Mouse (Mus musculus) limb, embryonic 13.5 days (tissue): Measurements from ENCODE around the gene Gja10. TPM values are rescaled to one million over a fixed set of nuclear protein-coding genes. Genes with fewer than 3 reads are reported as not detected.

Experiments used
- ATAC-seq: fragments of 200-750 bp; cut with Nextera tagmentation; 2 replicates; pipeline ENCODE4 v1.8.0; 2017; ENCODE audit warnings: low read depth, moderate number of reproducible peaks, moderate TSS enrichment; ENCODE audit not compliant: low FRiP score
- H3K27ac ChIP-seq: fragments of 300-500 bp; sonication (generic); 2 replicates; pipeline ENCODE4 v1.5.1; 2015; ENCODE audit warnings: inconsistent platforms, mild to moderate bottlenecking, moderate library complexity
- H3K27me3 ChIP-seq: fragments of 300-500 bp; sonication (generic); 2 replicates; pipeline ENCODE4 v1.6.1; 2015; ENCODE audit warnings: mild to moderate bottlenecking, inconsistent platforms
- H3K36me3 ChIP-seq: fragments of 300-500 bp; sonication (generic); 2 replicates; pipeline ENCODE4 v1.6.1; 2015; ENCODE audit warnings: inconsistent platforms, mild to moderate bottlenecking, moderate library complexity
- H3K4me1 ChIP-seq: fragments of 300-500 bp; sonication (generic); 2 replicates; pipeline ENCODE4 v1.6.1; 2015; ENCODE audit warnings: inconsistent platforms
- H3K4me2 ChIP-seq: fragments of 300-500 bp; sonication (generic); replicated peaks from 2 replicates; pipeline ENCODE4 v1.6.1; 2015; ENCODE audit warnings: inconsistent platforms, mild to moderate bottlenecking, moderate library complexity
- H3K4me3 ChIP-seq: fragments of 300-500 bp; sonication (generic); 2 replicates; pipeline ENCODE4 v1.5.1; 2015; ENCODE audit warnings: moderate library complexity, mild to moderate bottlenecking, inconsistent platforms
- H3K9ac ChIP-seq: fragments of 300-500 bp; sonication (generic); 2 replicates; pipeline ENCODE4 v1.6.1; 2015; ENCODE audit warnings: mild to moderate bottlenecking, inconsistent platforms
- H3K9me3 ChIP-seq: fragments of 300-500 bp; sonication (generic); 2 replicates; pipeline ENCODE4 v1.6.1; 2016; ENCODE audit warnings: inconsistent platforms
- WGBS: fragments of 180-500 bp; shearing (Covaris S2); methylation state at CpG from one replicate; pipeline ENCODE4 v1.1.7; 2015; 5-methylcytosine and 5-hydroxymethylcytosine counted together
- polyA plus RNA-seq: library from polyadenylated mRNA; unstranded; fragments of >200 nt; fragmentation: Nextera tagmentation; extraction: Ambion mirVana; gene quantifications from 2 replicates; pipeline ENCODE4 v1.2.1, GENCODE M21; 2015

Gene Gja10
- polyA plus RNA-seq = not detected in 2 replicates

GRCm38 (mm10) chr4:32602660-32603059 is at the start of gene Gja10:
Gene Gja10 (minus strand): TSS chr4:32602760.
- WGBS = 62% methylated on average over 3 of the region's 3 CpGs

GRCm38 (mm10) chr4:32651669-32652068 is 49.1 kb upstream of the Gja10 start:
- H3K4me1 ChIP-seq = peaks cover 5% of the 10 kb centered on the region; the same call in 1 of the 2 replicates
- no peak overlapping the region for H3K27ac ChIP-seq
- H3K36me3 ChIP-seq = peaks cover 46% of the 10 kb centered on the region
- no peak overlapping the region for H3K9ac ChIP-seq
- H3K4me3 ChIP-seq = no peak overlapping the region
- H3K9me3 ChIP-seq = no peaks in the 10 kb centered on the region
- no peaks in the 10 kb centered on the region for H3K27me3 ChIP-seq
- no peak overlapping the region for H3K4me2 ChIP-seq
- ATAC-seq = no peak
- WGBS = 80% methylated on average over 5 of the region's 5 CpGs

More at GRCm38 (mm10) chr4:32602660-32603059, at the start of gene Gja10:
- Histone ChIP-seq H3K4me1 (no peaks in the 10 kb centered on the region), H3K4me3 (no peak within 1 kb of the TSS), H3K4me2 (no peak within 1 kb of the TSS), H3K27ac (no peak within 1 kb of the TSS), H3K9me3 (no peaks in the 10 kb centered on the region), H3K36me3 (no peaks in the 10 kb centered on the region), H3K27me3 (no peaks in the 10 kb centered on the region), H3K9ac (no peak within 1 kb of the TSS)
- no peak for ATAC-seq

GRCm38 (mm10) chr4:32621637-32622036 is 19.1 kb upstream of the Gja10 start:
- Histone ChIP-seq H3K9ac (no peak overlapping the region), H3K4me3 (no peak overlapping the region), H3K4me1 (peaks cover 9% of the 10 kb centered on the region), H3K9me3 (no peaks in the 10 kb centered on the region), H3K27ac (no peak overlapping the region), H3K36me3 (peaks cover 23% of the 10 kb centered on the region), H3K4me2 (no peak overlapping the region), H3K27me3 (no peaks in the 10 kb centered on the region)
- no peak for ATAC-seq

DNA sequence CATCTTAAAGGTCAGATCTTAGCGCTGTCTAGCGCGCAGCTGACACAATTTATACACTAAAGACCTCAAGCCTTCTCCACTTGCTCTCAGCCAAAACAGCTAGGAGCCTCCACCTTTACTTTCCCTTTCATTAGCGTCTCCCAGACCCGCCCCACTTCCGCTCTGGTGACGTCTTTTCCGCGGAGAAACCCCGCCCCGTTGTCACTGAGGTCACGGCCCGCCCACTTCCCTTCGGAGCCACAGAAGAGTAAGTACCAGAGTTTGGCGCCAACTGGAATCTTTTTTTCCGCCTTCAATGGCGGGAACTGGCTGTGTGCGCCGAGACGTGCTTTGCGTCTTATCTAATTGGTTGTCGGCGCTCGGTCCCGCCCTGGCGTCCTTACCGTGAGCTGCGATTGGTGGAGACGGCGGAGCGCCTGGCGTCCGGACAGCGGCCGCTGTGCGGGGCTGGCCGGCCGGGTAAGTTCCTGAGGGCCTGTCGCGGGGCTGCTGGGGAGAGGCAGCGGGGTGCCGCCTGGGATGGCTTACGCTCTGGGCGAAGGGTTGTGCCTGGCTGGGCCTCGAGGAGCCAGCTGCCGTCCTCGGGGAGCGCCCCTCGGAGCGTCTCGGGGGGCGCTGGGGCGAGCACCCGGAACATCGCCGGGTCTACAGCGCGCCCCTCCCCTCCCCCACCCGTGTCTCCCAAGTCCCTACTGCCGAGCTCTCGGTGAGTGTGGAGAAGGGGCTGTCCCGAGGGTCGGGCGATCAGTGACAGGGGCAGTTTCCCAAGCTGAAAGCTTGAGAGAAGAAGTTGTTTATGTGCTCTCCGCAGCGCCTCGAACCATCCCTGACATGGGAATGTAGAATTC is 12.7 kb upstream of the Gja10 start, which contains the start of gene Casp8ap2:
Gene Casp8ap2 (plus strand): TSS at position 418 of the 848 bp plus-strand sequence.
- no peaks in the 10 kb centered on the region for H3K27me3 ChIP-seq
- WGBS = under 1% methylated on average over 64 of the region's 67 CpGs
- peak; percentile 98 for ATAC-seq
- peak within 1 kb of the TSS; percentile 83 for H3K4me3 ChIP-seq
- 0 out of 2 replicates have a peak, but pooled peaks cover 3% of the 10 kb centered on the region for H3K36me3 ChIP-seq
- H3K27ac ChIP-seq = peak within 1 kb of the TSS; percentile 83; the same call in 1 of the 2 replicates
- peak within 1 kb of the TSS; percentile 86 for H3K9ac ChIP-seq
- H3K4me1 ChIP-seq = peaks cover 17% of the 10 kb centered on the region
- H3K9me3 ChIP-seq = no peaks in the 10 kb centered on the region
- peak within 1 kb of the TSS; percentile 72 for H3K4me2 ChIP-seq

DNA sequence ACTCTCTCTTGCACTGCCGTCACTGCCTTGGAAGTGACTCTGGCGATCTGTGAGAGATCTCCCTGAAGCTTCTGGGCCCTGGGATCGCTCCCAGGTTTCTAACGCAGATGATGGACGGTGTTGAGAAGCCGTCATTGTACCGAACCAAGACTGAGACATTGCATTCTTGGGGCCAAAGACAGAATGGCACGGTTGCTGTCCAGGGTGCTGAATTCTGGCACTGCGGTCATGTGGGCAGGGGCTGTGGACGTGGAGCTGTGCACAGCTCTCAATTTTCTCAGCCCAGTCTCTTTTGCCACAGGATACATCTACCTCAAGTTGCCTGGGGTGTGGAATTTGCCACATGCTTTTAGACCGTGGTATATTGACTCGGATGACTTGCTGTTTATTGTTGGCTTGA is 1.4 kb downstream of the Gja10 start:
- Histone ChIP-seq H3K4me2 (no peak overlapping the region), H3K36me3 (no peaks in the 10 kb centered on the region), H3K9ac (no peak overlapping the region), H3K27ac (no peak overlapping the region), H3K4me3 (no peak overlapping the region), H3K4me1 (no peaks in the 10 kb centered on the region), H3K9me3 (no peaks in the 10 kb centered on the region), H3K27me3 (no peaks in the 10 kb centered on the region)
- peak; percentile 64; the same call in 1 of the 2 replicates for ATAC-seq
- 27% methylated on average over 12 of the region's 12 CpGs for WGBS

- WGBS = 84% methylated on average over 6 of the region's 6 CpGs
- Histone ChIP-seq H3K4me2 (no peak overlapping the region), H3K4me1 (no peaks in the 10 kb centered on the region), H3K9me3 (no peaks in the 10 kb centered on the region), H3K9ac (no peak overlapping the region), H3K27me3 (no peaks in the 10 kb centered on the region), H3K36me3 (no peaks in the 10 kb centered on the region), H3K4me3 (no peak overlapping the region), H3K27ac (no peak overlapping the region)
- ATAC-seq = no peak
Measured at GRCm38 (mm10) chr4:32588237-32588636, 14.3 kb downstream of the Gja10 start.

DNA sequence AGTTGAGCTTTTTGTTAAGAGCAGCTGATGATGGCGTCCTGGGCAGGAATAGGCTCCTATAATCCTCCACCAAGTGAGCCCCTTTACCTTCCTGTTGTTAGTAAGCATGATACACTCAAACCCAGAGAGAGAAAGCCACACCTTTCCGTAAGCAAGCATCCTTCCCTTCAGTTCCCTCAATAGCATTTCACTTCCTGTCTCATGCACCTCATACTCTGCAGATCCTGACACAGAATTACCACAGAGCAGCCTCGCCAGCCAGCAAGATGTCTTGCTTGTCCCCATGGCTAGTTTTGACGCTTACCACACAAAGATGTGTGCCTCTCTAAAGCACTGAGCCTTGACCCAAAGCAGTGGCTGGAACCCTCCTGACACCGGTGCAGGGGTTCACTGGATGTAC is 15.0 kb downstream of the Gja10 start:
- Histone ChIP-seq H3K27ac (no peak overlapping the region), H3K9ac (no peak overlapping the region), H3K4me1 (no peaks in the 10 kb centered on the region), H3K27me3 (no peaks in the 10 kb centered on the region), H3K9me3 (no peaks in the 10 kb centered on the region), H3K4me2 (no peak overlapping the region), H3K36me3 (no peaks in the 10 kb centered on the region), H3K4me3 (no peak overlapping the region)
- 85% methylated on average over 5 of the region's 5 CpGs for WGBS
- ATAC-seq = no peak

- H3K27ac ChIP-seq = no peak overlapping the region
- H3K4me2 ChIP-seq = no peak overlapping the region
- H3K36me3 ChIP-seq = no peaks in the 10 kb centered on the region
- no peak for ATAC-seq
- H3K27me3 ChIP-seq = no peaks in the 10 kb centered on the region
- no peak overlapping the region for H3K4me3 ChIP-seq
- H3K9me3 ChIP-seq = no peaks in the 10 kb centered on the region
- 18% methylated on average over 9 of the region's 9 CpGs for WGBS
- no peak overlapping the region for H3K9ac ChIP-seq
- H3K4me1 ChIP-seq = no peaks in the 10 kb centered on the region
Measured at GRCm38 (mm10) chr4:32586596-32586995, 16.0 kb downstream of the Gja10 start.

DNA sequence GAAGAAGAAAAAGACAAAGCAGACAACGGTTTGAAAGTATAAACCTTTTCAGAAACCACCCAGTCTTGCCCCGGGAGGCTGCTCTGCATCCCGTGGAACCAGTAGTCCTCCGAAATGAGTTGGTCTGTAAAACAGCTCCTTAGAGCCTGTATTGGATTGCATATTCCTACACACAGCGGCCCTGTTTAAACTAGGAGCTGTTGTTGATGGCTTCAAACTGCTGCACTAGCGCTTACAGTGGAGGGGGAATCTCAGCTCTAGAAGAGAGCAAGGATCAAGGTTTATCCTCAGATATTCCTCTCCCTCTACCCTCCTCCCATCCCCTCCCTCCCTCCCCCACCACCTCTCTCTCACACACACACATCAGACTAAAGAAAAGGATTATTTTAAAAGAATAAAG is 18.4 kb downstream of the Gja10 start:
- WGBS = 76% methylated on average over 6 of the region's 6 CpGs
- Histone ChIP-seq H3K4me3 (no peak overlapping the region), H3K4me2 (no peak overlapping the region), H3K9me3 (no peaks in the 10 kb centered on the region), H3K9ac (no peak overlapping the region), H3K27me3 (no peaks in the 10 kb centered on the region), H3K27ac (no peak overlapping the region), H3K4me1 (no peaks in the 10 kb centered on the region), H3K36me3 (peaks cover 8% of the 10 kb centered on the region)
- ATAC-seq = no peak

DNA sequence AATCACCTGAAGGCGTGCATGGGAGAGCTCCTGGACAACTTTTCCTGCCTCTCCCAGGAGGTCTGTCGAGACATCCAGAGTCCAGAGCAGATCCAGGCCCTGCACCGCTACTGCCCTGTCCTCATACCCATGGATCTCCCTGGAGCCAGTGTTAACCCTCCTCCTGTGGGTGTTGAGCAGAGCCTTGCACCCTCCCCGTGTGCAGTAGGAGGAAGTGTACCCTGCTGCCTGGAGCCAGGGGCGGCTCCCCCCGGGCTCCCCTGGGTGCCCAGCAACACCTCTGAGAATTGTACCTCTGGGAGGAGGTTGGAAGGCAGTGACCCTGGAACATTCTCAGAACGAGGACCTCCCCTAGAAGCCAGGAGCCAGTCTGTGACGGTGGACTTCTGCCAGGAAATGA is 22.7 kb downstream of the Gja10 start:
- 81% methylated on average over 8 of the region's 8 CpGs for WGBS
- no peak overlapping the region for H3K4me2 ChIP-seq
- H3K9ac ChIP-seq = no peak overlapping the region
- no peak overlapping the region for H3K4me3 ChIP-seq
- peaks cover 16% of the 10 kb centered on the region for H3K36me3 ChIP-seq
- H3K4me1 ChIP-seq = no peaks in the 10 kb centered on the region
- no peaks in the 10 kb centered on the region for H3K27me3 ChIP-seq
- no peaks in the 10 kb centered on the region for H3K9me3 ChIP-seq
- ATAC-seq = no peak
- H3K27ac ChIP-seq = no peak overlapping the region

- no peak for ATAC-seq
- Histone ChIP-seq H3K4me1 (peaks cover 7% of the 10 kb centered on the region), H3K9ac (no peak overlapping the region), H3K9me3 (no peaks in the 10 kb centered on the region), H3K4me3 (no peak overlapping the region), H3K36me3 (peaks cover 13% of the 10 kb centered on the region), H3K4me2 (no peak overlapping the region), H3K27me3 (no peaks in the 10 kb centered on the region), H3K27ac (no peak overlapping the region)
- WGBS = 39% methylated on average over 9 of the region's 9 CpGs
Measured at GRCm38 (mm10) chr4:32575165-32575564, 27.4 kb downstream of the Gja10 start.

GRCm38 (mm10) chr4:32574604-32575003 is 28.0 kb downstream of the Gja10 start:
- H3K27me3 ChIP-seq = no peaks in the 10 kb centered on the region
- no peak overlapping the region for H3K27ac ChIP-seq
- no peak overlapping the region for H3K4me3 ChIP-seq
- no peak for ATAC-seq
- peaks cover 8% of the 10 kb centered on the region; the same call in 1 of the 2 replicates for H3K36me3 ChIP-seq
- H3K9me3 ChIP-seq = no peaks in the 10 kb centered on the region
- H3K9ac ChIP-seq = no peak overlapping the region
- WGBS = 75% methylated on average over 1 of the region's 1 CpGs
- peaks cover 13% of the 10 kb centered on the region for H3K4me1 ChIP-seq
- H3K4me2 ChIP-seq = no peak overlapping the region
